20 mouse cellular contexts compared by ENCODE assay signal in the genomic region with DNA sequence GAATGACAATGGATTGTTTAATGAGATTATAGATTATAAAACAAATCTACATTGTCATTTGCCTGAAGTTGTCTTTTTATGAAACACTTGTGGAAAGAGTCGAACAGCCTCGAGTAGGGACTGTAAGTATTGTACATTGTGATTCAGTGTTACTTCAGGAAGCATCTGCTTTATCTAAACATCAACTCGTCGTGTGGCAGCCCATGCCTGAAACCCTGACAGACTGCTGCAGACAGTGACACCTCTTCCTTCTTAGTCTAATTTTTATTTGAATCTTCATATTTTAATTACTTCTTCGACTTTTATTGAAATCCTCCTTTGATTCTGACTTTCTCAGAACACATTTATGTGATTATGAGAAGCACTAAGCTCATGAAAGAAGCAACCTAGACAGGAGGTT.
"Had no signal": no experiment of that assay in that cellular context is flagged by ENCODE, and none has a peak within 500 bp of the region (broad histone marks: within the 10 kb centered on the region; RNA-seq: fewer than 3 reads in every experiment).

No protein-coding gene starts in this region.

- H3K4me3 ChIP-seq: lung, embryonic 15.5 days; midbrain, embryonic 10.5 days; midbrain, embryonic 12.5 days; myocyte; neural tube, embryonic 13.5 days; neural tube, embryonic 15.5 days had no signal

- ATAC-seq: lung, postnatal 0 days; midbrain, embryonic 16.5 days had no signal

- H3K9me3 ChIP-seq: lung, embryonic 15.5 days; midbrain, embryonic 12.5 days; neural tube, embryonic 13.5 days; neural tube, embryonic 15.5 days had no signal

- H3K4me2 ChIP-seq: lung, embryonic 15.5 days; midbrain, embryonic 12.5 days; neural tube, embryonic 13.5 days; neural tube, embryonic 15.5 days had no signal

- H3K27me3 ChIP-seq: lung, embryonic 15.5 days; midbrain, embryonic 12.5 days; neural tube, embryonic 13.5 days; neural tube, embryonic 15.5 days had no signal

- H3K27ac ChIP-seq: lung, embryonic 15.5 days; macrophage; midbrain, embryonic 10.5 days; midbrain, embryonic 12.5 days; neural tube, embryonic 13.5 days; neural tube, embryonic 15.5 days had no signal

- DNase-seq: liver, postnatal 0 days; lung, adult 2 months; lung, postnatal 14 days; lung, postnatal 36 days; midbrain, embryonic 14.5 days; right cerebral cortex, postnatal 25 days; right cerebral cortex, postnatal 4 days; spleen, adult 18-20 months; thymus, adult 18-20 months; thymus, postnatal 14 days; thymus, postnatal 36 days had no signal

- H3K36me3 ChIP-seq: neural tube, embryonic 15.5 days had no signal

- H3K9ac ChIP-seq: liver, postnatal 0 days; lung, embryonic 15.5 days; midbrain, embryonic 12.5 days; neural tube, embryonic 13.5 days; neural tube, embryonic 15.5 days had no signal
